Mouse (Mus musculus) cerebellum, adult 11 months (tissue): ENCODE results near the gene Hnrnpdl.

ENCODE experiments used
- DNase-seq: peaks from one replicate; pipeline ENCODE4 v3.0.0; 2022

Gene Hnrnpdl

GRCm38 (mm10) chr5:100003895-100004294 is 35.6 kb downstream of the Hnrnpdl start:
- no peak for DNase-seq

GRCm38 (mm10) chr5:100000500-100000899 is 39.0 kb downstream of the Hnrnpdl start:
- DNase-seq, result no peak

- DNase-seq, result no peak
Observed at GRCm38 (mm10) chr5:100000048-100000447, 39.4 kb downstream of the Hnrnpdl start.

- DNase-seq, result no peak
Observed at GRCm38 (mm10) chr5:99994680-99995079, 44.8 kb downstream of the Hnrnpdl start.

GRCm38 (mm10) chr5:99994166-99994565 is 45.3 kb downstream of the Hnrnpdl start:
- DNase-seq, result no peak
